Mouse (Mus musculus): ENCODE measurements around the gene Phykpl. TPM values are rescaled to one million over a fixed set of nuclear protein-coding genes. Genes with fewer than 3 reads are reported as not detected.

Gene Phykpl
- polyA plus RNA-seq (2014; fragmentation: Nextera tagmentation; extraction: Ambion mirVana) = 14.4 and 14.9 TPM in 2 replicates

DNA sequence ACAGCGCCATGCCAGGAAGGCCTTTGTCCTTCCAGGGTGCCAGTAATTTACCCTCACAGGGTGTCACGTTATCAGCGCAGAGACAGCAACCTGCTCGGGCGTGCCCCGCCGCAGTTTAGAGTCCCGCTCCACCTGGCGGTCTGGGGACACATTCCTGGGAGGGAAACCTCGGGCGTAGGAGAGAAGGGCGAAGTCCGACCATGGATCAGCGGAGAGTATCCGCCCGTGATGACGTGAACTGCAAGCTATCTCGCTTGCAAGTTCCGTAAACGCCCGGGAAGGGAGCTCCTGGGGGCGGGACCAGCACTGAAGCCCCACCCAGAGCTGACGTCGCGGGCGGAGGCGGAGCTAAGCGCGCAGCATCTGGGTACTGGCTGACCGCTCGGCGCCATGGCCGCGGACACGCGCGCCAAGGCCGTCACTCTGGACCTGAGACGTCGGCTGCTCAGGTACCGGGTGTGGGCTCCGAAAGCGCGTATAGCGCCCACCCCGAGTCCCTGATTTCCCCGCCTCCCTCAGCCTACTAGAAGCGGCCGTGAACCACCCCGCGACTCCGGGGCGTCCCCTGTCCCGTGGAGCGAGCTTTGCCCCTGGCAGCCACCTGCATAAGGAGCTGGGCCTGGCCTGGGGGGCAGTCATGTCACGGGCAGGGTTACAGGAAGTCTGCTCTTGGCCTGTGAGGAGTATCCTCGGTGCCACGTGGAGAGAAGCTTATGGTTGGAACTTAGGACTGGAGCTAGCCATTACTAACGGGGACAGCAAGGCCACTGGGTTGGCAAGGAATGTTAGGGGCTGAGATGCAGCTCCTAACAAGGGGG lies at the start of gene Phykpl:
Gene Phykpl, plus strand, starts transcription at position 327 of the 818 bp plus-strand sequence.
- Histone ChIP-seq H3K9ac (ENCODE audit: low read depth, low read length) (peak within 1 kb of the TSS; percentile 92), H3K4me2 (peak within 1 kb of the TSS; percentile 92), H3K9me3 (replicated peaks; ENCODE audit: control insufficient read depth, low read length) (0 out of 2 replicates have a peak, but pooled peaks cover 3% of the 10 kb centered on the region), H3K27me3 (ENCODE audit: control insufficient read depth, insufficient read depth, low read length) (no peaks in the 10 kb centered on the region), H3K27ac (ENCODE audit: low read depth, low read length) (peak within 1 kb of the TSS; percentile 94), H3K36me3 (ENCODE audit: control insufficient read depth, insufficient read depth, low read length) (peaks cover 24% of the 10 kb centered on the region), H3K4me3 (ENCODE audit: low read depth, low read length) (peak within 1 kb of the TSS; percentile 80), H3K4me1 (ENCODE audit: control insufficient read depth, insufficient read depth, low read length) (peaks cover 12% of the 10 kb centered on the region)
- peak; percentile 90 for ATAC-seq (replicated peaks; ENCODE audit: insufficient number of reproducible peaks, low FRiP score, low TSS enrichment)
- under 1% methylated on average over 59 of the region's 59 CpGs for WGBS (ENCODE audit: insufficient replicate concordance)

DNA sequence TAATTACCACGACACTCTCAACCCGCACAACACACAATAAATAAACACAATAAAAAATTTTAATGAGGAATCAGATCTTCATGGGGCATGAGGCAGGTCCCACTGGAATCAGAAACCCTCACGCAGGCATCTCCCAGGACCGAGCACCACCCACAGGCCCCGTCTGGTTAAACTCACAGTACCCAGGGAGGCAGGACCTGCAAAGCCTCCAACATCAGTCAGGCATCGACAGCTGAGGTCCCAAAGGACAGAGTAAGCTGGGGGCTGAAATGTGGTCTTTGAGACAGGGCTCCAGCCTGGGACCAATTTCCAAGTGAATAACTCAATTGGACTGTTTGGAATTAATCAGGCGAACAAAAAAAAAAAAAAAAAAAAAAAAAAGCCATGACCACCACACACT lies 46.2 kb upstream of the Phykpl start:
- ATAC-seq (replicated peaks; ENCODE audit: insufficient number of reproducible peaks, low FRiP score, low TSS enrichment) = no peak
- Histone ChIP-seq H3K27me3 (ENCODE audit: control insufficient read depth, insufficient read depth, low read length) (peaks cover 2% of the 10 kb centered on the region; the same call in 1 of the 2 replicates), H3K36me3 (ENCODE audit: control insufficient read depth, insufficient read depth, low read length) (no peaks in the 10 kb centered on the region), H3K4me3 (ENCODE audit: low read depth, low read length) (no peak overlapping the region), H3K4me1 (ENCODE audit: control insufficient read depth, insufficient read depth, low read length) (no peaks in the 10 kb centered on the region), H3K27ac (ENCODE audit: low read depth, low read length) (no peak overlapping the region), H3K4me2 (no peak overlapping the region), H3K9ac (ENCODE audit: low read depth, low read length) (no peak overlapping the region), H3K9me3 (replicated peaks; ENCODE audit: control insufficient read depth, low read length) (no peaks in the 10 kb centered on the region)
- WGBS (ENCODE audit: insufficient replicate concordance) = 56% methylated on average over 7 of the region's 7 CpGs

DNA sequence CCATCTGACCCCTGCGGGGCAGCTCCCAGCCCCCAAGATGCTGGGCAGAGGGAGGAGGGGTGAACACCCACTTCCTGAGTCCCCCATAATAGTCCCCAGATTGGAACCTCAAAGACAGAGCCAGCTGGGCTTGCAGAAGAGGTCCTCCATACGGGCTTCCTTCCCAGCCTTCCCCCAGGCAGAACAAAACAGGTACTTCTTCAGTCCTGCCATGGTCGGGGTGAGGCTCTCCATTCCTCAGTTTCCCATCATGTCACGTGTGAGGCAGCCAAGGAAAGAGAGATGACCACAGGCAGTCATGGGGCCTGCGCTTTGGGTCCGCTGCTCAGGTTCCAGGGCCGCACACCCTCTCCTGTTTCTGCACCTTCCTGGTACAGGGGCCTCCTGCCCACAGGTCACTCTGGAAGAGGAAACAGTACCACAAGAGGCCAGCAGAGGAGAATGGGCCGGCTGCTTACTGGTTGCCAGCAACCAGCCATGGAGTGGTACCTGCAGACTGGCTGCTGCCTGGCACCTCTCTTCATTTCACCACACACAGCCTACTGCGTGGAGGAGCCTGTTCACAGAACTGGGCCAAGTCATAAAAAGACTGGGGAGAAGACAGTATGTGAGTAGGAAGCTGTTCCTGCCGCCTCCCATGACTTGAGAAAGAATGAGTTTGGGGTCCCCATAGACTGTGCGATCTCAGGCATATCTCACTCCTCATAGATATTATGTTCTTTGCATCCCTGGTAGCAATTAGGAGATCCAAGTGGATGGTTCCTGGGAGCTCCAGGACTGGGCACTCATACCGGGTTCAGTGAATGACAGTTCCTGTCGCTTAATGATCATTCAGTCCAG lies 45.4 kb upstream of the Phykpl start:
- 60% methylated on average over 13 of the region's 13 CpGs for WGBS (ENCODE audit: insufficient replicate concordance)
- no peaks in the 10 kb centered on the region for H3K36me3 ChIP-seq (ENCODE audit: control insufficient read depth, insufficient read depth, low read length)
- H3K27ac ChIP-seq (ENCODE audit: low read depth, low read length) = no peak overlapping the region
- no peak overlapping the region for H3K9ac ChIP-seq (ENCODE audit: low read depth, low read length)
- ATAC-seq (replicated peaks; ENCODE audit: insufficient number of reproducible peaks, low FRiP score, low TSS enrichment) = no peak
- no peaks in the 10 kb centered on the region for H3K9me3 ChIP-seq (replicated peaks; ENCODE audit: control insufficient read depth, low read length)
- H3K4me1 ChIP-seq (ENCODE audit: control insufficient read depth, insufficient read depth, low read length) = no peaks in the 10 kb centered on the region; the same call in 1 of the 2 replicates
- no peak overlapping the region for H3K4me2 ChIP-seq
- H3K27me3 ChIP-seq (ENCODE audit: control insufficient read depth, insufficient read depth, low read length) = peaks cover 2% of the 10 kb centered on the region; the same call in 1 of the 2 replicates
- H3K4me3 ChIP-seq (ENCODE audit: low read depth, low read length) = no peak overlapping the region

DNA sequence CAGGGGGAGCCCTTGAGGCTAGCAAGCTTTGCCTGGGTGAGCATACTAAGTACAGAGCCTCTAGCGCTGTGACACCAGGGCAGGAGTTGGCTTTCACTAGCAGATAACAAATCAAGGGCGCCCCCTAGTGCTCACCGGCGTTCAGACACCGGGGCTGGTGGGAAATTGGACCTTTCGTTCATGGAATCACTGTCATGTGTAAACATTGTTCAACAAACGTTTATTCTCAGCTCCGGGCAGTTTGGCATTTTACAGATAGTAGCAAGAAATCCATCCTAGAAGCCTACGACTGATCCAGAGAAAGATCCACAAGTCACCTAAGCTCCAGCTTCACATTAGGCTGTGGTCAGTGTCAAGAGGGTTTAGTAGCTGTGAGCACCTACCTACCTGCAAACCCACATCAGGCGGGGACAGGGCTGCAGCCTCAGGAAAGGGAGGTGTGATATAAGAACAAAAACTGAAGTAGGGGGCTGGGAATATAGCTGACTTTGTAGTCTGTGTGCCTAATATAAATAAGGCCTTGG lies 44.7 kb upstream of the Phykpl start:
- H3K4me3 ChIP-seq (ENCODE audit: low read depth, low read length) = no peak overlapping the region
- 12% methylated on average over 10 of the region's 10 CpGs for WGBS (ENCODE audit: insufficient replicate concordance)
- no peak overlapping the region for H3K9ac ChIP-seq (ENCODE audit: low read depth, low read length)
- peak; percentile 55; the same call in 1 of the 2 replicates for ATAC-seq (replicated peaks; ENCODE audit: insufficient number of reproducible peaks, low FRiP score, low TSS enrichment)
- H3K36me3 ChIP-seq (ENCODE audit: control insufficient read depth, insufficient read depth, low read length) = no peaks in the 10 kb centered on the region
- no peak overlapping the region for H3K27ac ChIP-seq (ENCODE audit: low read depth, low read length)
- no peaks in the 10 kb centered on the region for H3K9me3 ChIP-seq (replicated peaks; ENCODE audit: control insufficient read depth, low read length)
- H3K4me1 ChIP-seq (ENCODE audit: control insufficient read depth, insufficient read depth, low read length) = peaks cover 4% of the 10 kb centered on the region; the same call in 1 of the 2 replicates
- no peak overlapping the region for H3K4me2 ChIP-seq
- H3K27me3 ChIP-seq (ENCODE audit: control insufficient read depth, insufficient read depth, low read length) = peaks cover 2% of the 10 kb centered on the region; the same call in 1 of the 2 replicates

DNA sequence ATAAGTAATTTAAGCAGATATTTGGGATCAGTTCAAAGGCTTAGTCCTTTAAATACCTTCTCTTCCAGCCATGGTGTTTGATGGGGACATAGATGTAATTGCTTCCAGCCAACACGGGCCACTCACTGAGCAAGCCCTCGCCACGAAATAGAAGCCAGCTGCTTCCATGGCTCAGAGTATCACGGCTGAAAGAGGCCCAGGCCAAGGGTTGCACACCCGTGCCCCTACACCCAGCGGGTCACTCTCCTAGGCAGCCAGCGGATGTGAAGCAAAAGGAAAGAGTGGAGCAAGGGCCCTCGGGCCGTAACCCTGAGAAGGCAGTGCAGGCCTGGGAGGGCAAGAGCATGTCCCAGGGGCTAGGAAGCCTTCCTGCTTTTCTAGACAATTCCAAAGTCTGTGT lies 42.1 kb upstream of the Phykpl start:
- no peaks in the 10 kb centered on the region; the same call in 1 of the 2 replicates for H3K27me3 ChIP-seq (ENCODE audit: control insufficient read depth, insufficient read depth, low read length)
- no peak overlapping the region for H3K27ac ChIP-seq (ENCODE audit: low read depth, low read length)
- no peaks in the 10 kb centered on the region for H3K36me3 ChIP-seq (ENCODE audit: control insufficient read depth, insufficient read depth, low read length)
- 63% methylated on average over 9 of the region's 9 CpGs for WGBS (ENCODE audit: insufficient replicate concordance)
- no peak overlapping the region for H3K9ac ChIP-seq (ENCODE audit: low read depth, low read length)
- no peak overlapping the region for H3K4me3 ChIP-seq (ENCODE audit: low read depth, low read length)
- ATAC-seq (replicated peaks; ENCODE audit: insufficient number of reproducible peaks, low FRiP score, low TSS enrichment) = no peak
- H3K4me1 ChIP-seq (ENCODE audit: control insufficient read depth, insufficient read depth, low read length) = peaks cover 4% of the 10 kb centered on the region; the same call in 1 of the 2 replicates
- no peaks in the 10 kb centered on the region for H3K9me3 ChIP-seq (replicated peaks; ENCODE audit: control insufficient read depth, low read length)
- no peak overlapping the region for H3K4me2 ChIP-seq

DNA sequence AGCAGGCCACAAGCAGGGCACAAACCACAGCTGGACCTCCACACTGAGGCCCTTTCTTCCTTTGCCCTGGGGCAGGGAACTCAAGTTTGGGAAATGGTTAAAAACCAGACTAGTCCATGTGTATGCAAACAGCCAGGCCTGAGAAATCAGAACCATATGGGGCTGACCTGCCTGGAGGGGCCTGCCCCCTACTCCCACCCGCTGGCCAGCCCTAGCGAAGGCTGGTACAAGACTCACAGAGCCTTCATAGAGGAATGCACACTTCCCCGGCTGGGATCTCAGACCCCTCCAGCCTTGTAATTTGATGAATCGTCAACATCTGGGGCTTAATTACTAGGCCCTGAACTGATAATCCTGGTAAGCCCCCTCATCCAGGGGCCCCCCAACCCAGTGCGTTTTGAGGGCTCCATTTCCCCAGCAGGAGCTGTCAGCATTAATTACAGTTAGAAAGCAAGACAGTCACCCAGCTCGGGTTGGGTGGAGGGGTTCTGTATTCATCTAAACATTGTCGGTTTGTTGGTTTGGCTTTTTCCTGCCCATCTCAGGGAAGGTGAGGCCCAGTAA lies 41.0 kb upstream of the Phykpl start:
- Histone ChIP-seq H3K36me3 (ENCODE audit: control insufficient read depth, insufficient read depth, low read length) (no peaks in the 10 kb centered on the region), H3K9ac (ENCODE audit: low read depth, low read length) (0 out of 2 replicates have a peak overlapping the region, but pooled peaks have one; percentile 39), H3K4me3 (ENCODE audit: low read depth, low read length) (no peak overlapping the region), H3K27me3 (ENCODE audit: control insufficient read depth, insufficient read depth, low read length) (no peaks in the 10 kb centered on the region; the same call in 1 of the 2 replicates), H3K4me2 (no peak overlapping the region), H3K4me1 (ENCODE audit: control insufficient read depth, insufficient read depth, low read length) (peaks cover 4% of the 10 kb centered on the region; the same call in 1 of the 2 replicates), H3K9me3 (replicated peaks; ENCODE audit: control insufficient read depth, low read length) (no peaks in the 10 kb centered on the region), H3K27ac (ENCODE audit: low read depth, low read length) (no peak overlapping the region)
- no peak for ATAC-seq (replicated peaks; ENCODE audit: insufficient number of reproducible peaks, low FRiP score, low TSS enrichment)
- 37% methylated on average over 7 of the region's 7 CpGs for WGBS (ENCODE audit: insufficient replicate concordance)

DNA sequence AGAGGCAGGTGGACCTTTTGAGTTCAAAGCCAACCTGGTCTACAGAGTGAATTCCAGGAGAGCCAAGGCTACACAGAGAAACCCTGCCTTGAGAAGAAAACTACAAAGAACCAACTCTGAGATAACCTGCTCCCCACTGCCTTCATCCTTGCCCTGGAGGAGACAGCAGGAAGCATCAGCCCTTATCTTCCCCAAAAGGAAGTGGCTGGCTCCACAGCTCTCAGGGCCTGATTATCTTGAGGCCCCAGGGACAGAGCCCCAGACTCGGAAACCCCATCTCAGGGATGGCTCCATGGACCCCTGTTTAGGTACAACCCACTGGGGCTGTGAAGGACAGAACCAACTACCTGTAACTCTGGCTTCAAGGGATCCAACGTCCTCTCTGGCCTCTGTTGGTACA lies 40.1 kb upstream of the Phykpl start:
- H3K9me3 ChIP-seq (replicated peaks; ENCODE audit: control insufficient read depth, low read length) = no peaks in the 10 kb centered on the region
- no peaks in the 10 kb centered on the region for H3K36me3 ChIP-seq (ENCODE audit: control insufficient read depth, insufficient read depth, low read length)
- no peak overlapping the region for H3K4me3 ChIP-seq (ENCODE audit: low read depth, low read length)
- no peak overlapping the region for H3K9ac ChIP-seq (ENCODE audit: low read depth, low read length)
- H3K4me2 ChIP-seq = no peak overlapping the region
- H3K4me1 ChIP-seq (ENCODE audit: control insufficient read depth, insufficient read depth, low read length) = peaks cover 6% of the 10 kb centered on the region; the same call in 1 of the 2 replicates
- H3K27ac ChIP-seq (ENCODE audit: low read depth, low read length) = no peak overlapping the region
- 31% methylated on average over 2 of the region's 2 CpGs for WGBS (ENCODE audit: insufficient replicate concordance)
- no peak for ATAC-seq (replicated peaks; ENCODE audit: insufficient number of reproducible peaks, low FRiP score, low TSS enrichment)
- H3K27me3 ChIP-seq (ENCODE audit: control insufficient read depth, insufficient read depth, low read length) = no peaks in the 10 kb centered on the region

DNA sequence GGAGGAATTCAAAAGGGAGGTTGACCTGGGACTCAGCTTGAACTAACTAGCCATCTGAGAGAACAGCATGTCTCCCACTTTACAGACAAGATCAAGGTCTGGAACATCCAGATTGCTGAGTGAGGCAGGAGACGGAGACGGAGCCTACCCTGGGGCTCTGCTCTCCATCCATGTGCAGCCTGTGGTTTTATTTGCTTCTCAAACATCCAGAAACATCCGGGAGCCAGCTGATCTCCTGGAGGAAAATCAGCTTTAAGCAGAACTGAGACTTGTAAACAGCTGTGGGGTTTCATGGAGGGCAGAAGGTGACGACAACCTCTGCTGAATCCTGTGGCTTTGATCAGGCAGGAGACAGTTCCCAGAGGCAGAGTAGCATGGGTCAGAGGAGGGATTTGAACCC lies 38.7 kb upstream of the Phykpl start:
- H3K36me3 ChIP-seq (ENCODE audit: control insufficient read depth, insufficient read depth, low read length) = no peaks in the 10 kb centered on the region
- no peak overlapping the region for H3K4me3 ChIP-seq (ENCODE audit: low read depth, low read length)
- no peak overlapping the region for H3K9ac ChIP-seq (ENCODE audit: low read depth, low read length)
- 48% methylated on average over 4 of the region's 4 CpGs for WGBS (ENCODE audit: insufficient replicate concordance)
- ATAC-seq (replicated peaks; ENCODE audit: insufficient number of reproducible peaks, low FRiP score, low TSS enrichment) = no peak
- H3K4me2 ChIP-seq = no peak overlapping the region
- no peak overlapping the region for H3K27ac ChIP-seq (ENCODE audit: low read depth, low read length)
- no peaks in the 10 kb centered on the region for H3K9me3 ChIP-seq (replicated peaks; ENCODE audit: control insufficient read depth, low read length)
- peaks cover 8% of the 10 kb centered on the region for H3K4me1 ChIP-seq (ENCODE audit: control insufficient read depth, insufficient read depth, low read length)
- H3K27me3 ChIP-seq (ENCODE audit: control insufficient read depth, insufficient read depth, low read length) = no peaks in the 10 kb centered on the region

Data from heart, embryonic 11.5 days (tissue).